Mouse (Mus musculus): Measurements from ENCODE around the gene Lypd6b.

Gene Lypd6b

DNA sequence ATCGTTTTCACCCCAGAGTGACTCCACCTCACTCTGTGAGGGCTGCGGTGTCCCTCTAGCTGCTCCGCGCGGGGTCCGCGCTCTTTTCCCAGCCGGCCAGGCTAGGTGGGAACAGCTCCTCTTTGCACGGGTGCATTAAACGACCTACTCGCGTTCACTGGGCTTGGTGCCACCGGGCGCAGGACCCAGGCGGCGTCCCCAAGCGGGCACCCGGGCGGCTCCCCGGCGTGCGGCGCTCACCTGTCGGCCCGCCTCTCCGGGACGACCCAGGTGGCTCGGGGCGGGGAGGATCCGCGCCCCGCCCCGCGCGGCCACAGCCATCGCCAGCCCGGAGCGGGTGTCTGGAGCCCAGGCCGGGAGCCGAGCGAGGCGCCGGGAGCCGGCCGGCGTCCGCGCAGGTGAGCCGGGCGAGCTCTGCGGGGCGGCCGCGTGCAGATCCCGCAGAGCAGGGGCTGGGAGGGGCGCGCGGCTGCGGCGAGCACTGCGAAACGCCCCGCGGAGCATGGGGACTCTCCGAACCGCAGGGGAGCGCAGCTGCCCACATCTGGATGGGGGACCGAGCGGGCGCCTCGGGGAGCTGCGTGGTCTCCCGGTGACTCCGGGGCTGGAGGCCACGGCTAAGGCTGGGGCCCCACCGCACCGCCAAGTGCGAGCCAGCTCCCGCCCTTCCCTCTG, at the start of gene Lypd6b:
Gene Lypd6b (plus strand): TSS at position 313 of the 675 bp plus-strand sequence.
- peak; percentile 42 to 63 for DNase-seq

GRCm38 (mm10) chr2:49739046-49739445, 48.4 kb upstream of the Lypd6b start:
- DNase-seq: no peak

DNA sequence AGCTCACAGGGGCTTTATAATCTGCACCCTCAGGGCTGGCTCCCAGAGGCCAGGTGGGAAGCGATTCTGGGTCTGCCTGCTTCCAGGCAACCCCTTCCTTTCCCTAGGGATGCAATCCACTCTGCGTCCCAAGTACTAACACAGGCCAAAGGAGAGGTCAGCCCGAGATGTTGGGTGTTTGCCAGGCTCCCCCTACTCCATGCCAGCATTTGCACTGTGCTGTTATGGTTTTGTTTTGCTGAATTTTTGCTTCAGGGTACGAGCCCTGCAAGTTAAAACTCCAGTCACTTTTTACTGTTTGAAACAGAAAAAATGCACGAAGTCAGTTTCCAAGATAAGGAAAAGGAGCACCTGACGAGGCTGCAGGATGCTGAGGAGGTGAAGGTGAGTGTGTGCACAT, 46.5 kb upstream of the Lypd6b start:
- no peak for DNase-seq

- no peak for DNase-seq
These were observed 45.4 kb upstream of the Lypd6b start for GRCm38 (mm10) chr2:49741895-49742734.

DNA sequence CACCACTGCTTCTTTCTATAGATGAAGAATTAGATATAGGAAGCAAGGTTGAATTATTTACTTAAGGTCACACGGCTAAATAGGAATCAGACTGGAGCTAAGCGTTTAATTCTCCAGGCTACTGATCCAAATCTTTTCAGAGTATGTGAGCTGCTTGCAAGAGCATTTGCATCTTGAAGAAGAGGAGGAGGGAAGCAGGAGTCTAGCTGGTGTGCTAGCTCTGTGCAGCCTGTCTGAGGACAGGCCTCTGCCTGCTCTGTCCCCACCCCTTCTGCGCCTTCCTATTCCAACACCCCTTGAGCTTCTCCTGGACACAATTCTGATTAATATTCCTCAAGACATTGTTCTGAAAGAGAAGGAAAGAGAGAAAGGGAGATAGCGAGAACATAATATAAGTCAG, 44.6 kb upstream of the Lypd6b start:
- no peak for DNase-seq

DNA sequence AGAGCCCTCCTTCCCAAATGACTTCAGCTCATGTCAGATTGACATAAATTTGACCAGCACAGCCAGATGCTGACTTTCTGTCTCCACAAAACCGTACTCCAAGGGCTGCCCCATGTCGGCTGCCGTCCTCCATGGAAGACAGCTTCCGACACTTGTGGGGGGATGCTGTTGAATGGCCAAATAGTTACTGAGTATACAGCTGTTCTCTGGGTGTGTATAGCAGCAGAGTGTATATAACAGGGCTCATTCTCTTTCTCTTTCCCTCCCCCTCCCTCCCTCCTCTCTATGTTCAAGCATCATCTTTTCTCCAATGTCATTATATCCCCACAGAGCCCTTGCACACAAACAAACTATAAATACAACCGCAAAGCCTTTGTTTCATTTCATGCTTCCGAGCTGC, 43.7 kb upstream of the Lypd6b start:
- no peak for DNase-seq

DNA sequence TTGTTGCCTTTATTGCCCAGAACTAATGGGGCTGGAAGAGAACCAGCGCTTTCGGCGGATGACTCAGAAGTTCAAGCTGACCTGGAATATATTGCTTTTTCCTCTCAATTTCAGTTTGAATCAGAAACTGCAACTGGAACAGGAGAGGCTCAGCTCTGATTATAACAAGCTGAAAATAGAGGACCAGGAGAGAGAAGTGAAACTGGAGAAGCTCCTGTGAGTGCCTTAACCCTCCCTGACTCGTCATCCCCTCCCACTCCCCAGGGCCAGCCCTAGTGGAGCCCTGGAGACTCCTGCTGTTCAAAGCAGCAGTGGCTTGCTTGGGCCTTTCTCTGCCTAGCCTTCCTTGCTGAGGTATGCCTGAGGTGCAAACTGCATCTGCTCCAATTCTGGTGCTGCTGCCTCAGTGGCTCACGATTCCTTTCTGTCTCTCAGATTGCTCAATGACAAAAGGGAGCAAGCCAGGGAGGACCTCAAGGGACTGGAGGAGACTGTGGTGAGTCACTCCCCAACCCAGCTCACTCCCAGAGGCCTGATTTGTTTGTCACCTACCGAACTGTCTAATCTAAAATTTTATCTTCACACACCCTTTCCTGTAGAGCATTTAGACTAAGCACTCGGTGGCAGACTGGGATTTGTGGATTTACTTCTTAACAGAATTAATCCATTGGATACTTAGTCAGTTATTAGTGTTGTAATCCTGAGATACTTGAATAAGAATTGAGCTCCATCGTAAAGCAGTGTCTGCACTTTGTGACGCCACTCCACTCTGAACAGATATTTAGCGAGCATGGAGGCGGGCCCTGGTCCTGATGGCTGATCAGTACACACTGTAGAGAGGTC, 43.0 kb upstream of the Lypd6b start:
- DNase-seq: no peak

GRCm38 (mm10) chr2:49745094-49745781, 42.2 kb upstream of the Lypd6b start:
- no peak for DNase-seq

DNA sequence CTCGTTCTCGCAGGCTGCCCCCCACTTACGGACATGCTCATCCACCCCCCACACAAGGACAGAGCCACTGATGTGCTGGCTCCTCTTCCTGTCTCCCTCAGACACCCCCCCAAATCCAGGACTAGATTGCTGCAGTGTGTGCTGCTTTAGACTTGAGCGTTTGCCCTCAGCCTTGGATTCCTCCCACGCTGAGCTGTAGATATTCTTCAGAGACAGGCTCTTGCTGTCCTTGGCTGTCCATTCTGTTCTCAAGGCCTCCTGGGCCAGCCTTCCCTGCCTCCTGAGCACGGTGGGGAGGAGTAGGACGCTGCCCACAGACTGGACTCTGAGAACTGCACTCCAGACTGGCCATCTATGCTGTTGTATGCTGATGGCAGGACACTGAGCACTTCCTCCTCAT, 40.5 kb upstream of the Lypd6b start:
- no peak for DNase-seq

GRCm38 (mm10) chr2:49747670-49748069, 39.8 kb upstream of the Lypd6b start:
- no peak for DNase-seq

GRCm38 (mm10) chr2:49748628-49749342, 38.7 kb upstream of the Lypd6b start:
- no peak for DNase-seq

GRCm38 (mm10) chr2:49749730-49750576, 37.5 kb upstream of the Lypd6b start:
- no peak for DNase-seq

DNA sequence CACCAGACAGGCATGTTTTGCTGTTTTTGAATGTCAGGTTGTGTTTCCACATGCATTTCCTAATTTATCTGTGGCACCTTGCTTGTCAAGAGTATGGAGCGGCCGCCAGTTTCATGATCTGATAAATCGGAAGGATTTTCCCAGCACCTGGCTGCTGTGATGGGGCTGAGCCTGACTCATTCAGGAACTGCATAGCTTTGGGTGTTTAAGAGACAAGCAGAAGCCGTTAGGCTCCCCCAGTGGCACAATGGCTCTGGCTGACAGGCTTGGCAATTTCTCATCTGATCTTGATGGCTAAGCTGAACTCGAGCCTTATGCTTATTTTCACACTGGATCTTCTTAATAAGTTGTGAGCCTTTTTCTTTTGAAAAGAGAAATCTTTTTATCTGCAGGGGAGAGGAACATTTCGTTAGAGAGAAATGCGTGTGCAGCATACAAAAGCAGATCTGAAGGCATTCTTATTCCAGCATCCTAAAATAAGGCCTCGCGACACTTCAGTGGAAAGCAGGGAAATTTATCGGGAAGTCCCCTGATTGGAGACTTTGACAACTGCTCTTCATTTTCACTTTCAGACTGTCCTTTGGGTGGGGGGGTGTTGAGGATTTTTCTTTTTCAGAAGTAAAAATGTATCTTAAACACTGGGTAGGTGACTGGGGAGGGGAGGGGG, 35.8 kb upstream of the Lypd6b start:
- no peak for DNase-seq

- no peak for DNase-seq
These were observed 35.3 kb upstream of the Lypd6b start for GRCm38 (mm10) chr2:49752211-49752607.

DNA sequence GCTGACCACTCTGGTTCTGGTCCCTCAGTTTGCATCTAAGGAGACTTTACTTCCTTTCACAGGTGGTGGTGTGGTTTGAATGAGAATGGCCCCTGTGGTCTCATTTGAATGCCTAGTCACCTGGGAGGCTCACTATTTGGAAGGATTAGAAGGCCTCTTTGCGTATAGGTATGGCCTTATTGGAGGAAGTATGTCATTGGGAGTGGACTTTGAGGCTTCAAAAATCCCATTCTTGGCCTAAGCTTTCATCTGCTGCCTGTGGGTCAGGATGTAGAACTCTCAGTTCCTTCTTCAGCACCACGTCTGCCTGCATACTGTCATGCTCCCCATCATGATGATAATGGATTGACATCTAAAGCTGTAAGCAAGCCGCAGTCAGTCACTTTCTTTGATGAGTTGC, 34.4 kb upstream of the Lypd6b start:
- DNase-seq: no peak

DNA sequence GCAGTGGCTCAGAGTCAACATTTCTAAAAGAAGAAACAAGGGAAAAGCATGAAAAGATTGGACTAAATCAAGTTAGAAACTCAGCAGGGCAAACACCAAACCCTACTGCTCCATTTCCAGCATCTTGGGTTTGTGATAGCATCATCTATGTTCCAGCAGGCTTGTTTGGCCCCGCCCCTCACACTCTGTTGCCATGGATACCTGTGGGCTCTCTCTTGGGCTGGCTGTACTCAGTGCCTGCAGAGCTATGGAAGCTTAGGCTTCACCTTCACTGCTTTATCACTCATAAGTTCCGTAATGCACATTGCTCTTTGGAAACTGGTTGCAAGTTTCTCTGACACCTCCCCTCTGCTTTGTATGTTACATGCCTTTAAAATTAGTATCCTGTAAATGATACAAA, 32.4 kb upstream of the Lypd6b start:
- DNase-seq: no peak

DNA sequence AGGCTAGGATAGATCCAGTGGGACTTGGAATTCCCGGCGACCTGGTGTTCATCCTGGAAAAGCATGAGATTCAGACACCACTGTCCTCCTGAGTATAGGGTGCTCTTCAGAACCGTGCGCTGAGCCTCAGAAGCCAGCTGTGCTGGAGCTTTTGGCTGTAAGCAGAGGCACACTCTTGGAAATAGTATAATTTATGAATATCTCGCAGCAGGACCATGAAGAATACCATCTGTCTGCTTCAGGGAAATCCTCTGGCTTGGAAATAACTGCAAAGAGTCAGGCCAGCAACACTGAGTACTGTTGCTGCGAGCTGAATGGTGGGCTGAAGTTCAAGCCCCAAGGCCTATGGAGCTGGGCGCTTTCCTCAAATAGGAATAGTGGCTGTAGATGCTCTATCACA, 29.9 kb upstream of the Lypd6b start:
- no peak for DNase-seq

GRCm38 (mm10) chr2:49764331-49764946, 23.0 kb upstream of the Lypd6b start:
- DNase-seq: peak; percentile 15 to 62

DNA sequence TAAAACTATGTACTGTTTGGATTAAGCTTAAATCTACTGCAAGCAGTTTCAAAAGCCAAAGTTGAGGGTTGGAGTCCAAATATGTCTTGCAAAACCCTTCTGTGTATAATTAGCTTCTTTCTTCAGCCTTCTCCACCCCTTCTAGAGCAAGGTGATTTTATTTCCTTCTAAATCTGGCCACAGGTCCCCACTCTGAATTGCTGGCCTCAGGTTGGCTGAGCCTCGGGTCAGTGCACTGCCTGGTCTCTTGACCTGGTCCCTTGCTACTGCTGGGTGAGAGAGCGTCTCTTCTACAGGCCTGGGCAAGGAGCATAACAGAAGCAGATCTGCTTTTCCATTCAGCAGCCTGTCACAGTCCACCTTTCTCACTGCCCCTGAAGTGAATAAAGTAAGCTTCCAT, 18.6 kb upstream of the Lypd6b start:
- DNase-seq: no peak

- DNase-seq: no peak
These were observed 17.0 kb upstream of the Lypd6b start for GRCm38 (mm10) chr2:49770440-49770839.
